Mouse (Mus musculus) embryonic fibroblast, embryonic 13.5 days (primary cell): ENCODE results near the gene Olfr101.

Source experiments
- CTCF ChIP-seq: IDR thresholded peaks from 2 replicates; pipeline ENCODE4 v1.5.1; 2011; ENCODE audit warnings: mild to moderate bottlenecking, control low read depth, low read length, moderate library complexity, borderline replicate concordance; ENCODE audit not compliant: insufficient read depth
- POLR2A ChIP-seq: IDR thresholded peaks from 2 replicates; pipeline ENCODE4 v1.6.1; 2011; ENCODE audit warnings: low read depth, mild to moderate bottlenecking, control low read depth, low read length, moderate library complexity

GRCm38 (mm10) chr17:37249460-37249859 lies 54.7 kb downstream of the Olfr101 start:
- no peak for TF ChIP-seq POLR2A
- no peak for TF ChIP-seq CTCF
